Mouse (Mus musculus) layer of hippocampus, adult 11-12 months (tissue): ENCODE measurements around the gene Ube2r2.

Experiments used
- DNase-seq: peaks from one replicate; pipeline ENCODE4 v3.0.0; 2022; ENCODE audit warnings: low spot score

The Ube2r2 gene

DNA sequence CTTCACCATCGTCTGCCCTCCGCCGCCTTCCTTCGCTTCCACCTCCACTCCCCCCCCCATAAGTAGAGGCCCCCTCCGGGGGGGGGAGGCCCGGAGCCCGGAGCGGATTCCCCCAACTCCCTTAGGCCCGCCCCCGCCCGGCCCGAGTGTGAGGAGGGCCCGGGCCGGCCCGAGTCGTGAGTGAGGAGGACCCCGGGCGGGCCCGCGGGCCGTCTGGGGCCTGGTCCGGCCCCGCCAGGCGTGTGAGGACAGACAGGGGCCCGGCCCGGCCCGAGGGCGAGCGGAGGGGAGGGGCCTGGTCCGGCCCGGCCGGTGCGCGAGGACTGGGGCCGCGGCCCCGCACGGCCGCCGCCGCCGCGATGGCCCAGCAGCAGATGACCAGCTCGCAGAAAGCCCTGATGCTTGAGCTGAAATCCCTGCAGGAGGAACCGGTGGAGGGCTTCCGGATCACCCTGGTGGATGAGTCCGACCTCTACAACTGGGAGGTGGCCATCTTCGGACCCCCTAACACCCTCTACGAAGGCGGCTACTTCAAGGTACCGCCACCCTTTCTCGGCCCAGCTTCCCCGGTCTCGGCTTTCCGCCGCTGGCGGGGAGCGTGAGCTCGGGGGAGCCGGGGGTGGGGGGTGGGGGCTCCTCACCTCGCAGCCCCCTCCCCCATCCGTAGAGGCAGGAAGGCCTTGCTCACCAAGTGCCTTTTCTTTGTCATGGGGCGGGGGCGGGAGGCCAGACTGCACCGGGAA lies at the start of gene Ube2r2:
Ube2r2 (plus strand) TSS at position 33 of the 743 bp plus-strand sequence.
- DNase-seq, result peak; percentile 44

DNA sequence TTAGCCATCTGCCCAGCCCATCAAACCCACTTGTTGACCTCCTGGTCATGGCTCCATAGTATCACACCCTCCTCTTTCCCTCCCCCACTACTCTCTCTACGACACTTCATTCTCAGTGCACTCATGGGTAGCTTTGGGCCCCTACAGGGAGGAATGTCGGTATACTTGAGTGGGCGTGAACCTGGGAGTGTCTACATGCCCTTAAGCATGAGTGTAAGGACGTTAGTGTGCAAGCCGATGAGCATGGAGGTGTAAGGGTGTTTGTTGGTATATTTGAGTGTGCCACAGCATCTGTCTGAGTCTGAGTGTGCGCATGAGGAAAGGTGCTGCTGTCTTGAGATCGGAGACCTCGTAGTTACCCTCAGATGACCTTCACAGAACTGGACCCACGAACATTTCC lies 48.6 kb upstream of the Ube2r2 start:
- DNase-seq, result no peak

DNA sequence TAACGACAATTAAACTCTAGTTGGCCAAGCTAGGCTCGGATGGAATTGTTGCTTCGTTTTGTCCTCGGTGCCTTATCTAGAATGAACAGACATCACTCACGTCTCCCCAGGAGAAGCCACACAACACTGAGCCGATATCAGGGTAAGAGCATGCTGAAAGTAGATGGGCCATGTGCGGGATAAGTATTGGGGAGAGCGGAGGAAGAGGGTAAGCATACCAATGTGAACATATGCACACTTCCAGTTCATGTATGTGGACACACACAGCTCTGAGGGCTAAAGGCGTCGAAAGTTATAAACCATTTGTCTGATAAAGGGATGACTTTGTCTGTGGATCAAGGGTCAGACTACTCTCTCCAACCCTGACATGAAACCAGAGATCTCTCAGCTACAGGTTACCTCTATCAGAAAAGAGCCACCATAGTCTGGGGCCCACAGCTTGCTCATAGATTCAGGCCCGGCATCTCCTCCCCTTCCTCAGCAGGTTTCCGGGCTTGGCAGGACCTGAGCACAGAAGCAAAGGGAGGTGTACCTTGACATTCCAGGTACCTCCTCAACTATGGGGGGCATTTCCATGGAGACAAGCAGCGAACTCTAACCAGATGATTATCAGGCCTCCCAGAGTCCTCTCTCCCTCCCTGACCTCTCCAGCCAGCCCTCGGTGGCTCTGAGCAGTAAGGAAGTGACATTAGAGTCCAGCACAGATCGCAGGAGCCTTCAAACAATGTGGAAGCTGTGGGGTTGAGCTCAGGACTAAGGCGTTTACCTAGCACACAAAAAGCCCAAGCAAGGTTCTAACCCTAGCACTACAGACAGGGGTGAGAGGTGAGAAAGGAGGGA lies 47.9 kb upstream of the Ube2r2 start:
- DNase-seq, result no peak

GRCm38 (mm10) chr4:41089189-41089588 lies 46.4 kb upstream of the Ube2r2 start:
- no peak for DNase-seq

DNA sequence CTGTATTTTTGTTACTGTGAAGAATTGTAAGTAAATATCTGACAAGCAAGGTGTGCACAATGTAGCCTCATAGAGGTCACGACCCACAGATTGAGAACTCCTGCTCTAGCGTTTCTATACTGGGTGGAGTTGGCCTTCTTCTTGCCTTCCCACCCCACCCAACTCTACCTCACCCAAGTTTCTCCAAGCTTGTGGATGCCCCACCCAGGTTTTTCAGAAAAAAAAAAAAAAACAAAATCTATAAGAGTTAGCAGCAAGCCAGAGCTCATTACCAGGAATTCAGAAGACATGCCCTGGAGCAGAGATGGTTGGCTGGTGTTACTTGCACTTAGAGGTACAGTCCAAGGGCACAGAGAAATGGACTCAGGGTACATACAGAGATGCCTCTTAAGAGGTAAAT lies 45.8 kb upstream of the Ube2r2 start:
- no peak for DNase-seq

GRCm38 (mm10) chr4:41091391-41091790 lies 44.2 kb upstream of the Ube2r2 start:
- DNase-seq, result no peak

DNA sequence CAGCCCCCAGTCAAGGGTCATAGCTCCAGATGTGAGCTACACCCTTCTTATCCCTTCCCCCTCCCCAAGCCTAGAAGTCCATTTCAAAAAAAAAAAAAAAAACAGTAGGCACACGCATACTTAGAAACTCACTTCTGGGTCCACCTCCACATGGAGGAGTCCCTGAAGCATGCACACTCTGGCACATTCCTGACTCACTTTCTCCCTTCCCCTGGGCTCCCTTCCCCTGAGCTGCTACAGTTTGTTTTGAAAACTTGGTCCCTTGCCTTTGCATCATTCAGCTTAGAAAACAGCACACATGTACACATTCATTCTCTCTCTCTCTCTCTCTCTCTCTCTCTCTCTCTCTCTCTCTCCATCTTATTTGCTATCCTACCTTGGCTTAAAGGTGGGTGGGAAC lies 42.6 kb upstream of the Ube2r2 start:
- DNase-seq, result no peak

DNA sequence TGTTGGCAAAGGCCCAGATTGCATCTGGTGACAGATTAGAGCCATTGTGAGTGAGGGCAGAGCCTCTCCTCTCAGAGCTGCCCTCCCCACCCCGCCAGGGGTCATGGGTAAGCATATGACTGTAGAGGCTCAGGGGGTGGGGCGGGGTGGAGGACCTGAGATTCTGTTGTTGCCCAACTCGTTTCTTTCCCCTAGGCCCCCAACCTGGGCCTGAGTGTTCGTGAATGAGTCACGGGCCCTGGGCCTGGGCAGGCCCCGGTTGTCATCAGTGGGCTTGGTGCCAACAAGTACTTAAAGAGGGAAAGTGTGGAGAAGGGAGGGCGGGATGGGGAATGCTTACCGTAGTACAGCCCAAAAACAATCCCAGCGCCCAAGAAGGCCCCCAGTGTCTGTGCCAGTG lies 41.2 kb upstream of the Ube2r2 start:
- no peak for DNase-seq

DNA sequence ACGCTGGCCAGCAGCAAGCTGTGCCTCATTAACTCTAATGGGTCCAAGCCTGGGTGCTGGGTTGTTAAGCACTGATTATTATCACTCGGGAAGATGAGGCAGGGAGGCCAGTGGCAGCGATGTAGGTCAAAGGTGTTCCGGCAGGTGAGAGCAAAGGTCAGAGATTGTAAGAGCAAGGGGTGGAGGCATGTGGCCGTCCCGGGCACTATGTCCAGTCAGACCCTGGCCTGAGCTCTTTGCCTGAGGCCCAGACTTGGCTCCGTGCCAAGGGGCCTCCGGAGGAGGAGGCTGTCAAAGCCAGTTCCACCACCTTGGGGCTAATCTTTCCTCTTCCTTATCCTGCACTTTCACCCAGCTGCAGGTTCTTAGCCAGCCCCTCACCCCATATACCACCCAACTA lies 39.4 kb upstream of the Ube2r2 start:
- no peak for DNase-seq

- DNase-seq, result no peak
Observed at GRCm38 (mm10) chr4:41096794-41097193, 38.7 kb upstream of the Ube2r2 start.

GRCm38 (mm10) chr4:41097381-41097780 lies 38.2 kb upstream of the Ube2r2 start:
- DNase-seq, result no peak

- DNase-seq, result no peak
Observed at GRCm38 (mm10) chr4:41097871-41098576, 37.5 kb upstream of the Ube2r2 start, which contains the start of gene Aqp3. Aqp3 (minus strand) TSS chr4:41098183.

- no peak for DNase-seq
Observed at GRCm38 (mm10) chr4:41098577-41098951, 37.0 kb upstream of the Ube2r2 start.

DNA sequence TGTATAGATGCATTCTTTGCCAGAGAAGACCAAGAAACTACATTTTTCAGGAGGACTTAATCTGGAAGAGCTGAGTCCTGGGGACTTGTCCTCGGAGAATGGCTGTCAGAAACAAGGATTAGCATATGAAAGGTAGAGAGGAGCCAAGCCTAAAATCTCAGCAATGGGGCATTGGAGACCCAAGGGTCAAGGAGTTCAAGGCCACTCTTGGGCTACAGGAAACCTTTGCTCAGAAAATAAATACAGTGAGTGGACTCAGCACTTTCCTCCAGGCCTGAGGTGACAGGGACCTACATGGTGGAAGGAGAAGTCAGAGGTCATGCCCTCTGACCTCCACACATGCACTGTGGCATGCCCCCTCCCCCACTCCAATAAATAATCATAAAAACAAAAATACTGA lies 34.6 kb upstream of the Ube2r2 start:
- DNase-seq, result no peak

DNA sequence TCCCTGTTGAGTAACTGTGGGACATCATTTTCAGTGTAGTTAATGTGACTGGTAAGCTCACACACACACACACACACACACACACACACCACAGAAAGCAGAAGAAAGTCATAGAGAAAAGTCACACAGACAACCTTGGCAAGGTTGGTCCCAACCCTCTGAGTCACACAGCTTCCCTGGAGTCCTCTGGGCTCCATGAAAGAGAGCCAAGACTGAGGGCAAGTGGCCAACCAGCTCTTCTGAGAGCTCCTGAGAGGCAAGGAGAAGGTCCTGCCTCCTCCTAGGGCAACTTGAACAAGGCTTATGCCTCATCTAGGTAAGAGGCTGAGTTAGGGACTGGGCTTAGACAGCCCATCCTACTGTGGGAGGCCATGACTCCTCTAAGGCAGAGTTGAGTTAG lies 32.6 kb upstream of the Ube2r2 start:
- DNase-seq, result no peak

GRCm38 (mm10) chr4:41107440-41107839 lies 28.1 kb upstream of the Ube2r2 start:
- no peak for DNase-seq

DNA sequence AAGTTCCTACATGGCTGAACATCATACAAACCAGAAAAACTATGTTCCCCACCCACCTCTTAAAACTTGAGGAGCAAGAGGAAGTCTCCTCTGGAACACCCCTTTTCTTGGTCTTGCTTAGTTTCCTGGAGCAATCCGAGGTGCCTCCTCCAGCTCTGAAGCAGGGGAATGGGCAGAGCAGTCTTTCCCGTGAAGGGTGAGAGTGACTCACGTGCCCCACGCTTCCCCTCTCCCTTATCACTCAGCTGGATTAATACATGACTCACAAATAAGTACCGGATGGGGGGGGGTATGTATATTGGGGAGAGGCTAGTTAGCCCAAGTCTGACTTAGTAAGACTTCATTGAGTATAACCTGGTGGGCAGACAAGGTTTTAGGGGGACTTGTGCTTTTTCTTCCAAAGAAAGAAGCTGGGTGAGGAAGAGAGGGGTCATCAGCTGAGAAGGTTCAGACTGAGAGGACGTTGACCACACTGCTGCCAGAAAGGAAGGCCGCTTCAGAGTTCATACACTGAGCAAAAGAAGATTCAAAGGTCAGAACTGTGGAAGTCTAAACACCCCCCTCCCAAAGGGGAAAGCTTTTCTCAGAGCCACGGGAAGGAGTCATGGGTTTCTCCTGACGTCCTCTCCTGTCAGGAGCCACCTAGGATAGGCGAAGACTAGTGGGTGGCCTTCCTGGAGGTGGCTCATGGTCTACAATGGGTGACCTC lies 26.7 kb upstream of the Ube2r2 start:
- DNase-seq, result no peak

GRCm38 (mm10) chr4:41114358-41115070 lies 21.0 kb upstream of the Ube2r2 start:
- DNase-seq, result no peak

DNA sequence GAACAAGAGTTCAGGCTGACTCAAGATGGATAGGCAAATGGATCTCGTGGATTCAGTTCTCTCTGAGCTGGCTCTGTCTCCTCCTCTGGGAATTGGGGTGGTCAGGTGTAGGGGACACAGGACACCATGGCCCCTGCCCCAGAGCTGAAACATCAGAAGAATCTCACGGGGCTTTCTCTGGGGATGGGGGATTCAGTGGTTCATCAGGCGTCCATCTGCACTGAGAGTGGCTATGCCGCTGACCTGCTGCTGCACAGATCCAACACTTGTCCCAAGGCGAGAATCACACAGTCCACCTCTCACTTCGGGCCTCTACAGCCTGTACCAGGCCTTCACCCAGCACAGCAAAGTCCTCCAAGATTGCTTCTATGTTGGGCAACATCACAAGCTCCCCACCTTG lies 20.5 kb upstream of the Ube2r2 start:
- no peak for DNase-seq

- DNase-seq, result no peak
Observed at GRCm38 (mm10) chr4:41115793-41116192, 19.8 kb upstream of the Ube2r2 start.

DNA sequence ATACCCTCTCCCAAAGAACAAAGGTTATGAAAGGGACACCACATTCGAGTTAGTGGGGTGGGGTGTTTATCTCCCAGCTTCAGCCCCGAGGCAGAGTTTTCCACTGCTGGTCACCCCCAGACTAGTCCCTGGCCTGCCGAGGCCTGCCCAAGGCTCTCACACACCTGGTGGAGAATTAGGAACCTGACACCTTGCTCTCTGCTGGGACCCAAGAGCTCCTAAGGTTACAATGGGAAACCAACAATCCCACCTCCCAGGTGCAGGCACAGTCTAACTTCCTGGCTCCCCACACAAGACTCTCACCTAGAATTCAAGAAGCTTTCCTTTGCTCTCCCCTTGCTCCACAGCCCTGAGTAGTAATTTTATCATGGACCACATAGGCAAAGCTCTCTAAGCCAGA lies 18.7 kb upstream of the Ube2r2 start:
- DNase-seq, result no peak
